Mouse (Mus musculus) bone marrow, adult 2 months (tissue): ENCODE measurements around the gene Spocd1.

Experiments
- CTCF ChIP-seq: fragments of 200-500 bp; IDR thresholded peaks from 2 replicates; pipeline ENCODE4 v1.5.1; 2011; ENCODE audit warnings: low read length, control low read depth; ENCODE audit not compliant: control insufficient read depth, insufficient read depth
- POLR2A ChIP-seq: fragments of 200-500 bp; IDR thresholded peaks from 2 replicates; pipeline ENCODE4 v1.6.1; 2011; ENCODE audit warnings: low read depth, mild to moderate bottlenecking, control low read depth, low read length, borderline replicate concordance; ENCODE audit not compliant: control insufficient read depth

DNA sequence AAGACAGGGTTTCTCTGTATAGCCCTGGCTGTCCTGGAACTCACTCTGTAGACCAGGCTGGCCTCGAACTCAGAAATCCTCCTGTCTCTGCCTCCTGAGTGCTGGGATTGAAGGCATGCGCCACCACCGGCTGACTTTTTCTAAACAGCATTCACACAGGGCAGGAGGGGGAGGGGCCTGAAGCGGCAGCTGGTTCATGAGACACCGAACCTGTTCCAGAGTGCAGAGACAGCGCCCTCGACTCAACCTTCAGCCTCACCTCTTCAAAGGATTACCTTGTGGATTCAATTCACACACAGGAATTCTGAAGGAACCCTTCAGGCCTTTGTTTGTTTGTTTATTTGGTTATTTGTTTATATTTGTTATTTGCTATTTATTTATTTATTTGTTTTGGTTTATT, 39.0 kb upstream of the Spocd1 start:
- no peak for TF ChIP-seq POLR2A
- TF ChIP-seq CTCF: no peak
